Mouse (Mus musculus) forebrain, embryonic 12.5 days (tissue): ENCODE data around the gene Tfap2d. TPM values are rescaled to one million over a fixed set of nuclear protein-coding genes. Genes with fewer than 3 reads are reported as not detected.

Experiments used
- ATAC-seq: fragments of 200-750 bp; cut with Nextera tagmentation; 2 replicates; pipeline ENCODE4 v1.8.0; 2017; ENCODE audit warnings: moderate TSS enrichment; ENCODE audit not compliant: low FRiP score
- H3K27ac ChIP-seq: fragments of 300-500 bp; sonication (generic); 2 replicates; pipeline ENCODE4 v1.5.1; 2016; ENCODE audit warnings: mild to moderate bottlenecking
- H3K27me3 ChIP-seq: fragments of 300-500 bp; sonication (generic); 2 replicates; pipeline ENCODE4 v1.6.1; 2016; ENCODE audit warnings: mild to moderate bottlenecking
- H3K36me3 ChIP-seq: fragments of 300-500 bp; sonication (generic); replicated peaks from 2 replicates; pipeline ENCODE4 v1.6.1; 2016; ENCODE audit warnings: mild to moderate bottlenecking
- H3K4me1 ChIP-seq: fragments of 300-500 bp; sonication (generic); 2 replicates; pipeline ENCODE4 v1.6.1; 2016
- H3K4me2 ChIP-seq: fragments of 300-500 bp; sonication (generic); 2 replicates; pipeline ENCODE4 v1.6.1; 2016; ENCODE audit warnings: mild to moderate bottlenecking, moderate library complexity
- H3K4me3 ChIP-seq: fragments of 300-500 bp; sonication (generic); replicated peaks from 2 replicates; pipeline ENCODE4 v1.5.1; 2016; ENCODE audit warnings: mild to moderate bottlenecking
- H3K9ac ChIP-seq: fragments of 300-500 bp; sonication (generic); 2 replicates; pipeline ENCODE4 v1.6.1; 2016; ENCODE audit warnings: mild to moderate bottlenecking
- H3K9me3 ChIP-seq: fragments of 300-500 bp; sonication (generic); 2 replicates; pipeline ENCODE4 v1.6.1; 2016
- WGBS: fragments of 180-500 bp; shearing (Covaris S2); methylation state at CpG from one replicate; pipeline ENCODE4 v1.1.7; 2016; 5-methylcytosine and 5-hydroxymethylcytosine counted together
- polyA plus RNA-seq: library from polyadenylated mRNA; unstranded; fragments of >200 nt; fragmentation: Nextera tagmentation; extraction: Ambion mirVana; gene quantifications from 2 replicates; pipeline ENCODE4 v1.2.1, GENCODE M21; 2016

Tfap2d gene
- polyA plus RNA-seq, 1 experiment from 2014 or later, result 3.4 TPM

DNA sequence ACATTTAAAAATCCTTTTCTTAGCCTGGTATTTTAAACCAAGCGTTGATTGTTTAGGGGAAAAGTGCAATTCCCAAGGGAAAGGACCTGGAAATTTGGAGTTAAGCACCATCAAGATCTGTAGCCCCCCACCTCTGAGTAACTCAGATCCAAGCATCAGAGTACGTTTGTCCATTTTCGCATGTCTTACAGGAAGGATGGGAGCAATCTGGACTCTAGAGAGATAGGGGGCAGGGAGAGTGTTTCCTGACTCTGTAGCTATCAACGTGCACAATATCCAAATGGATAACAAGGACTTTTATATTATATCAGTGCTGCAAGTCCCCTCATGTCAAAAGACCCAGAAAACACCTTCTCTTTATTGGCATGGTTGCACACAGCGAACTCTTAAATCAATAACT, 7.4 kb downstream of the Tfap2d start:
- Histone ChIP-seq H3K4me3 (no peak overlapping the region), H3K9ac (no peak overlapping the region), H3K36me3 (no peaks in the 10 kb centered on the region), H3K9me3 (no peaks in the 10 kb centered on the region), H3K4me2 (no peak overlapping the region), H3K4me1 (no peaks in the 10 kb centered on the region; the same call in 1 of the 2 replicates), H3K27ac (no peak overlapping the region), H3K27me3 (peaks cover 83% of the 10 kb centered on the region)
- WGBS, result under 1% methylated on average over 5 of the region's 5 CpGs
- ATAC-seq, result no peak

DNA sequence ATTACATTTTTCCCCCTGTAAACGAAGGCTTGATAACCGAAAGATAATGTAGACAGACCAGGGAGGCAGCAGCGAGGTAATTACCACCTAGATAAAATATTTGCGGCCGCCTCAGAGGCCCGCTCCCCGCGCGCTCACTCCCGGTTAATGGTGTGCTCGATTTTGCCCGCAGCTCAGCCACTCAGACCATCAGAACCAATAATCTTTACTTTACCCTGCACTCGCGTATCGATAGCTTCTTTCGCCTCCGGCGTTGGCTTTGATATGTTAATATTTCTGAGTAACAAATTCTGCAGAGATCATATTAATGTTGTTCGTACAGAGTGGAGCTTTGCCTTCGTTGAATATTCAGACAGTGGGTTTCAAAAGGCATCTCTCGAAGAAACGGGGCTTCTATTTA, 8.2 kb downstream of the Tfap2d start:
- Histone ChIP-seq H3K9me3 (no peaks in the 10 kb centered on the region), H3K4me3 (no peak overlapping the region), H3K4me1 (no peaks in the 10 kb centered on the region; the same call in 1 of the 2 replicates), H3K36me3 (no peaks in the 10 kb centered on the region), H3K9ac (no peak overlapping the region), H3K4me2 (no peak overlapping the region), H3K27ac (no peak overlapping the region), H3K27me3 (peaks cover 75% of the 10 kb centered on the region)
- WGBS, result 1% methylated on average over 22 of the region's 22 CpGs
- ATAC-seq, result no peak

DNA sequence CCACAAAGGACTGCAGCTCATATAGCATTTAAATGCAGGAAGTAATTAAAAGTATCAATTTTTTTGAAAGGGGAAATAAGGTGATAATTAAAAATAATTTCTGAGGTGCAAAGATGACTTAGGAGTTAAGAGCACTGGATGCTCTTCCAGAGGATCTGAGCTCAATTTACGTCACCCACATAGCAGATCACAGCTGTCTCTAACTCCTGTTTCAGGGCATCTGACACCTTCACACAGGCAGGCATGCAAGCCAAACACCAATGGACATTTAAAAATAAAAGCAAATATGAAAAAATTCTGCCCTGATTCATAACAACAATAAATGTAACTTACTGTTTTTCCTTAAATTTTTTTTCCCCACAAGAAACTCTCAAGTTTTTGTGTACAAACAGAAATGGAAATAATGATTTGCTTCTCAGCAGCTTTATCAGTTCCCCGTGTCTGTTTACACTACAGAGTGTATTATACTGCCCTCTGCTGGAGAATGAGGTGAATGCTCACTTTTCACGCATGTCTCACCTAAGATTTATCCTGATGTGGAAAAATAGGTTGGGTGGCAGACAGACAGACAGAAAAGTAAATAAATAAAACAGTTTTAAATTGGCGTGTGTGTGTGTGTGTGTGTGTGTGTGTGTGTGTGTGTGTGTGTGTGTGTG, 76.0 kb downstream of the Tfap2d start:
- Histone ChIP-seq H3K27ac (no peak overlapping the region), H3K9ac (no peak overlapping the region), H3K36me3 (no peaks in the 10 kb centered on the region), H3K9me3 (no peaks in the 10 kb centered on the region), H3K4me3 (no peak overlapping the region), H3K4me2 (no peak overlapping the region), H3K27me3 (no peaks in the 10 kb centered on the region), H3K4me1 (no peaks in the 10 kb centered on the region)
- peak; percentile 65; the same call in 1 of the 2 replicates for ATAC-seq
- 6% methylated on average over 4 of the region's 4 CpGs for WGBS

DNA sequence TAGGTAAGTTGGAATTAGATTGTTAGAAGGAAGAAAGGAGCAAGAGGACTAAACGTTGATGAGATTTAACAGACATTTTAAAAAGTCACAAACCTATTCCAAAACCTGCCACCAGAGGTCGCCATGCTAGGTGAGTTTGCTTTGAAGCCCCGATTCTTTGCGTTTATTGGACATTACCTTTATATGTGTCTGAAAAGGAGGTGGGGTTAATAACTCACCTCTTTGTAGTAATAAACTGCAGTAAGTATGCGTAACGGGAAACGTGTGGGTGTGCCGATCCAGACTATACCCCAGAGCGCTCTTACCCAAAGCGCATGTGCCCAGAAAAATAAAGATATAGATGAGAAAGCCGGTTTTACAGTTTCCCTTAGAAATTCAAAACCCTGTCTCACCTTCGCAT, 102.8 kb downstream of the Tfap2d start:
- peak overlapping the region; percentile 47 for H3K4me2 ChIP-seq
- WGBS, result 4% methylated on average over 12 of the region's 12 CpGs
- no peak overlapping the region for H3K27ac ChIP-seq
- H3K9me3 ChIP-seq, result no peaks in the 10 kb centered on the region
- peak; percentile 71 for ATAC-seq
- H3K9ac ChIP-seq, result no peak overlapping the region
- peak overlapping the region; percentile 21 for H3K4me3 ChIP-seq
- H3K4me1 ChIP-seq, result no peaks in the 10 kb centered on the region
- peaks cover 37% of the 10 kb centered on the region for H3K27me3 ChIP-seq
- no peaks in the 10 kb centered on the region for H3K36me3 ChIP-seq

DNA sequence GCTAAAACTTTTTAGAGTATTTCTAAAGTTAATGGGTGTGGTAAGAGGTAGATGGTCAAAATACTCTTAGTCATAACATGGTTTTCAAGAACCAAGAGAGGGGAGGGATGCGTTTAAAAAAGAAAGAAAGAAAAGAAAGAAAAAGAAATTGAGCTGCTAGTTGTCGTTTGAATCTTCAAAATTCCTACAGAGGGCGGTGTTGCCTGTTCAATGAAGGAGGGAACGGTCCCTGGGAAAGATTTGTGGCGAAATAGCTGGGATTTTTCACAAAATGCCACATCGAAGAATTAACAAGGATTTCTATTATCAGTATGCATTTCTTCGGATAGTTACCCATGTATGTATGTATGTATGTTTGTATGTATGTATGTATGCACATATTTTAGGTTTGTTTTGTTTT, 103.4 kb downstream of the Tfap2d start:
- no peak overlapping the region for H3K27ac ChIP-seq
- ATAC-seq, result no peak
- no peak overlapping the region for H3K4me3 ChIP-seq
- no peaks in the 10 kb centered on the region for H3K9me3 ChIP-seq
- WGBS, result under 1% methylated on average over 7 of the region's 7 CpGs
- no peaks in the 10 kb centered on the region for H3K36me3 ChIP-seq
- H3K27me3 ChIP-seq, result peaks cover 42% of the 10 kb centered on the region
- H3K4me1 ChIP-seq, result no peaks in the 10 kb centered on the region
- H3K4me2 ChIP-seq, result no peak overlapping the region
- no peak overlapping the region for H3K9ac ChIP-seq

DNA sequence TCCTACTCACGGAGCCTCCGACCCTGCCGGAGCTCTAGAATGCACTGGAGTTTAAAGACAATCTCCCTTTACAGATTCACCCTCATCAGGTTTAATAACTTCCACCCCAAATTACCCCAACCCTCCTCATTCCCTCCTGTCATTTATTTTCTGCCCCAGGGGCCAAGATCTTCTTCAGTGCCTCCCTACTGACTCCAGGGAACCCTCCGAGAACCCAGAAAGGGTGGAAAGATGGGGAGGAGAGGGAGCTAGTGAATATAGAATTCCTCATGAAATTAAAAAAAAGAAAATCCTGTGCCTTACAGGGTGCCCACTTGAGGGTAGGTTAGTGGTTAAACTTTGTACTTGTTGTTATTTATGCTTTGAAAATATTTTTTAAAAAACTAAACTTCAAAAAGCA, 104.8 kb downstream of the Tfap2d start:
- no peak overlapping the region for H3K4me3 ChIP-seq
- WGBS, result 0% methylated on average over 4 of the region's 4 CpGs
- H3K4me2 ChIP-seq, result no peak overlapping the region

DNA sequence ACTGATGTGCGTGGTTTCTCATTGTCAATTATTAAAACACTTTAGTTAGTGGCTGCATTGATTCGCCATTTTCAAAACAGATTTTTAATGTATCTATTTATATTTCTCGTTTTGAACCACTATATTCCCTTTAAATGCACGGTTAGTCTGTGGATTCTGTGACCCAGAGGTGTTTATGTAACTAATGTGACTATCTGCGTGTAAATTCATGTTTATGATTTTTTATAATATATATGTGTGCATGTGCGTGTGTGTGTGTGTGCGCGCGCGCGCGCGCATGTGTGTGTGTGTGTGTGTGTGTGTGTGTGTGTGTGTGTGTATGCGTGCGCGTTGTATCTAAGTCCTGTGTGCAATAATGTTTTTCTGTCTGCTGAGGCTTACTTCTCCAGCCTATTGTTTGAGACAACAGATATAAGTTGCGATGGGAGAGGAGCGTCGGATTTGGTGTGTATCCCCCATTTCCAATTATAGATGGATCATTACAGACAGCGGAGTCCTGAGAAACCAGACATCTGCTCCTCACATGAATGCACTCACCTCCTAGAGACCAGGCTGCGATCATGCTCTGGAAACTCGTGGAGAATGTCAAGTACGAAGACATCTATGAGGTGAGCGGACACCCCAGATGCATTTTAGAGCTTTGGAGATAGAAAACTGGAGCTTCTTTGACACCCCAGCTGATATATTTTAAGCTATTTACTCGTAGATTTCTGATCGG, 106.0 kb downstream of the Tfap2d start, which contains the start of gene Tfap2b:
TSS of gene Tfap2b (plus strand) at position 274 of the 718 bp plus-strand sequence.
- Histone ChIP-seq H3K9ac (peak within 1 kb of the TSS; percentile 44; the same call in 1 of the 2 replicates), H3K27ac (peak within 1 kb of the TSS; percentile 56; the same call in 1 of the 2 replicates), H3K27me3 (peaks cover 65% of the 10 kb centered on the region), H3K36me3 (no peaks in the 10 kb centered on the region), H3K4me3 (peak within 1 kb of the TSS; percentile 31), H3K4me2 (peak within 1 kb of the TSS; percentile 32), H3K9me3 (no peaks in the 10 kb centered on the region), H3K4me1 (no peaks in the 10 kb centered on the region)
- 0 out of 2 replicates have a peak, but pooled peaks have one; percentile 45 for ATAC-seq
- whole genome bisulfite sequencing, result under 1% methylated on average over 26 of the region's 26 CpGs

More for the DNA sequence above, 104.8 kb downstream of the Tfap2d start:
- Histone ChIP-seq H3K27me3 (peaks cover 57% of the 10 kb centered on the region), H3K27ac (no peak overlapping the region), H3K4me1 (no peaks in the 10 kb centered on the region), H3K36me3 (no peaks in the 10 kb centered on the region), H3K9ac (no peak overlapping the region), H3K9me3 (no peaks in the 10 kb centered on the region)
- no peak for ATAC-seq

DNA sequence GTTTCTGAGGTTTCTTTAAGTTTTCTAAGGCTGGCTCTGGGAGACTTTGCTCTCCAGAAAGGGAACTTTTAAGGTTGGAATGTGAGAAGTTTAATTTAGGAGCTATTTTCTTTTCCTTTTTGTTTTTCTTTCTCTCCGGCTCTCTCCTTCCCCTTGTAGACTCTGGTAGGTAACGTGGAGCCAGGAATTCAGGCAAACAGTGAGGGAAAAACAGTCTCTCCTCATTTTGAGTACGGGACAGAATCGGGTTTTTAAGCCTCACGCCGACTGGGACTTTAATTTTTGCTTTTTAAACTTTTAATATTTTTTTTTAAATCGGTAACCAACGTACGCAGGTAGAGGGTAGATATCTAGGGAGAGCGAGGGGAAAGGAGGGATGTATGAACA, 106.5 kb downstream of the Tfap2d start:
- ATAC-seq, result no peak
- H3K4me3 ChIP-seq, result peak overlapping the region; percentile 31
- H3K9ac ChIP-seq, result no peak overlapping the region
- under 1% methylated on average over 10 of the region's 10 CpGs for WGBS
- 0 out of 2 replicates have a peak overlapping the region, but pooled peaks have one; percentile 32 for H3K4me2 ChIP-seq
- no peak overlapping the region for H3K27ac ChIP-seq
- no peaks in the 10 kb centered on the region for H3K9me3 ChIP-seq
- H3K27me3 ChIP-seq, result peaks cover 70% of the 10 kb centered on the region
- no peaks in the 10 kb centered on the region for H3K36me3 ChIP-seq
- no peaks in the 10 kb centered on the region for H3K4me1 ChIP-seq

DNA sequence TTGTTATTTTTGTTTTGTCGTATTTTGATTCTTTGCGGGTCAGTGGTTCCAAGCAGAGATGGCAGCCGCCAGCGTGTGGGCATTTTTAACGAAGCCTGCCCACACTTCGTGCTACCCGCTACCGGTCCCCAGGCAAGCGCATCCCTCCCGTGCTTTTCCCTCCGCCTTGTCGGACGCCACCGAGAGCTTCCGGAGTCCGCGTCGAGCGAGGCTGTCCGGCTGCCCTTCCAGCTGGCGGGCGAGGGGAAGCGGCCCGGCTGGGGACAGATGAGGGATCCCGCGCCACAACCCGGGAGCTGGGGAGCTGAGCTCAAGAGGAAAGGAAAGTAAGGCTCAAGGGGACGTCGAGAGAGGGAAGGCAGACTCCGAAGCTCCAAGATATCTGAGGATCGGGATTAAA, 107.0 kb downstream of the Tfap2d start:
- Histone ChIP-seq H3K27me3 (peaks cover 71% of the 10 kb centered on the region), H3K9ac (peak overlapping the region; percentile 44; the same call in 1 of the 2 replicates), H3K9me3 (no peaks in the 10 kb centered on the region), H3K4me3 (peak overlapping the region; percentile 31), H3K27ac (peak overlapping the region; percentile 56; the same call in 1 of the 2 replicates), H3K4me1 (no peaks in the 10 kb centered on the region), H3K36me3 (no peaks in the 10 kb centered on the region), H3K4me2 (peak overlapping the region; percentile 32)
- peak; percentile 33; the same call in 1 of the 2 replicates for ATAC-seq
- WGBS, result under 1% methylated on average over 31 of the region's 31 CpGs

DNA sequence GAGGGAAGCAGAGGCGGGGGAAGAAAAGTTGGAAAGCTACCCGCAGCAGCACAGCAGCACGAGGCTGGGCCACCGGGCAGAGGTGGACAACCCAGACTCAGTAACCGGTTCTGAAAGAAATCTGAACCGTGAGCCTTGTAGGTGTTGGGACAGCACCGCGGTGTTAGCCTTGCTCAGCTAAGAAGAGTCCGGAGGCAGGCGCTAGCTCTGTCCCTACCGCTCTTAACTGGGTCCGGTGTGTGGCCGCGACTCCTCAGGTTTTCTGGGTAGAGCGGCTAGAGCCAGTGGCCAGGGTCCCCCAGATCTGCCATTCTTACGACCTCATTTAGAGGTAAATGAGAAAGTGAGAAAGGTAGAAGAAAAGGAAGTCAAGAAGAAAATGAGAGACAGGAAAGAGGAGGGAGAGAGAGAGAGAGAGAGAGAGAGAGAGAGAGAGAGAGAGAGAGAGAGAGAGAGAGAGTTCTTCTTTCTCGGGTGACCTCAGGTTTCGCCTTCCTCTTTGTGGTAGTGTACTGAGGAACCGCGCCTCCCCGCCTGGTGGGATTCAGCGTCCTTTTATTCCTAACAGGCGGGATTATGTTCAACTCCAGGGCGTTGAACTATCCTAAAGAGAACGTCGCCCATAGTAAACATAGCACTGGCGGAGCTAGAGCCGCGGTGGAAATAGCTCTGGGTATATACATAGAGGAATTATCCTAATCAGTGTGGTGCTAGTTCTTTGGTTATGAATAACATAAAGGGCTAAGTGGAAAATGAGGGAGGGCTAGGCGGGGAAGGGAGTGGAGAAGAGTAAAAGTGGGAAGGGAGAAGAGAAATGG, 107.6 kb downstream of the Tfap2d start:
- WGBS, result under 1% methylated on average over 30 of the region's 30 CpGs
- Histone ChIP-seq H3K9ac (peak overlapping the region; percentile 44; the same call in 1 of the 2 replicates), H3K4me1 (no peaks in the 10 kb centered on the region), H3K4me2 (peak overlapping the region; percentile 32; the same call in 1 of the 2 replicates), H3K27ac (0 out of 2 replicates have a peak overlapping the region, but pooled peaks have one; percentile 36), H3K9me3 (no peaks in the 10 kb centered on the region), H3K36me3 (no peaks in the 10 kb centered on the region), H3K4me3 (peak overlapping the region; percentile 31), H3K27me3 (peaks cover 78% of the 10 kb centered on the region)
- peak; percentile 47; the same call in 1 of the 2 replicates for ATAC-seq

DNA sequence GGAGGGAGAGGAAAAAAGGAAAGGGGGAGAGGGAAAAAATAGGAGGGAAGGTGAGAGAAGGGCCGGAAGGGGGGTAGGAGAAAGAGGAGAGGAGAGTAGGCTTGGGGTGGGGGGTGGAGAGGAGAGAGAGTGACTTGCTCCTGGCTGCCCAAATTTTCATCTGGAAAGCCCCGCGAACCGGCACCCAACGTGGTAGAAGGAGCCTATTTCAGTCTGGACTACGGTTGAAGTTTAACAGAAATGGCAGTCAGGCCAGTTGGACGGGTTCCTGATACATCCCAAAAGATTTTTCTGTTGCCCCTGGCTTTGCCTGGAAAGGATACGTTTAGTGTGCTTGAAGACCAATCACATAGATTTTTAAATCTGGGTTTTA, 108.2 kb downstream of the Tfap2d start:
- H3K9ac ChIP-seq, result no peak overlapping the region

More for the DNA sequence above, 108.2 kb downstream of the Tfap2d start:
- Histone ChIP-seq H3K36me3 (no peaks in the 10 kb centered on the region), H3K27me3 (peaks cover 81% of the 10 kb centered on the region), H3K9me3 (no peaks in the 10 kb centered on the region), H3K27ac (0 out of 2 replicates have a peak overlapping the region, but pooled peaks have one; percentile 19), H3K4me1 (no peaks in the 10 kb centered on the region), H3K4me3 (peak overlapping the region; percentile 31; the same call in 1 of the 2 replicates), H3K4me2 (no peak overlapping the region)
- WGBS, result under 1% methylated on average over 8 of the region's 8 CpGs
- no peak for ATAC-seq
